Comparison of ENCODE assay signal across 8 mouse cellular contexts in genomic region chr14:31942266-31942960, GRCm38 (mm10).
DNase-seq lines count a peak whose midpoint lies in the region; ATAC-seq and TF ChIP-seq lines count a peak whose summit lies in the region.

No protein-coding gene starts in this region.

- peak; percentile 74 for TF ChIP-seq CTCF in gastrocnemius, adult 2 months (IDR thresholded peaks at IDR 0.05)
- peak; percentile 42; the same call in 1 of the 2 replicates for TF ChIP-seq CTCF in testis, adult 2 months (IDR thresholded peaks at IDR 0.05; ENCODE audit: control insufficient read depth, insufficient read depth, insufficient replicate concordance, low read depth, low read length)

- no peak overlapping the region for H3K9ac ChIP-seq in stomach, embryonic 16.5 days (ENCODE audit: low read length)

- ATAC-seq in stomach, embryonic 16.5 days (ENCODE audit: insufficient read depth, low FRiP score) = peak; percentile 21; the same call in 1 of the 2 replicates
- ATAC-seq in cerebellum, adult (ENCODE audit: insufficient number of reproducible peaks, low FRiP score, low TSS enrichment) = no peak

- no peak overlapping the region for H3K27ac ChIP-seq in gastrocnemius, adult 2 months
- H3K27ac ChIP-seq in testis, adult 2 months (ENCODE audit: control insufficient read depth, insufficient read depth, low read depth, low read length) = no peak overlapping the region
- H3K27ac ChIP-seq in stomach, embryonic 16.5 days (ENCODE audit: low read length) = no peak overlapping the region
- H3K27ac ChIP-seq in limb, embryonic 10.5 days = no peak overlapping the region

- DNase-seq in gastrocnemius, adult 2 months = peak; percentile 60
- no peak for DNase-seq in gastrocnemius, postnatal 14 days
- DNase-seq in testis, postnatal 10 days (ENCODE audit: low spot score) = no peak
- DNase-seq in induced T-regulatory cell, adult 2 months (ENCODE audit: low read depth) = peak; percentile 35
- DNase-seq in limb, embryonic 10.5 days (ENCODE audit: low spot score) = no peak

- WGBS in stomach, embryonic 16.5 days = 50% methylated on average over 3 of the region's 3 CpGs
- 60% methylated on average over 3 of the region's 3 CpGs for WGBS in limb, embryonic 10.5 days

- no peaks in the 10 kb centered on the region for H3K4me1 ChIP-seq in testis, adult 2 months (ENCODE audit: control insufficient read depth, insufficient read depth, low read length)
- no peaks in the 10 kb centered on the region for H3K4me1 ChIP-seq in stomach, embryonic 16.5 days (ENCODE audit: control insufficient read depth, insufficient read depth, low read length)
- peaks cover 4% of the 10 kb centered on the region for H3K4me1 ChIP-seq in limb, embryonic 10.5 days

- H3K27me3 ChIP-seq in testis, adult 2 months (ENCODE audit: control insufficient read depth, insufficient read depth, low read length) = no peaks in the 10 kb centered on the region
- no peaks in the 10 kb centered on the region for H3K27me3 ChIP-seq in stomach, embryonic 16.5 days (ENCODE audit: control insufficient read depth, insufficient read depth, low read length)
- H3K27me3 ChIP-seq in limb, embryonic 10.5 days (ENCODE audit: low read depth, poor library complexity, severe bottlenecking) = no peaks in the 10 kb centered on the region

- no peaks in the 10 kb centered on the region for H3K9me3 ChIP-seq in stomach, embryonic 16.5 days (replicated peaks; ENCODE audit: control insufficient read depth, low read length)
- H3K9me3 ChIP-seq in limb, embryonic 10.5 days (replicated peaks) = no peaks in the 10 kb centered on the region

- H3K4me3 ChIP-seq in gastrocnemius, adult 2 months = no peak overlapping the region
- H3K4me3 ChIP-seq in testis, adult 2 months (ENCODE audit: control insufficient read depth, low read depth, low read length) = no peak overlapping the region
- no peak overlapping the region for H3K4me3 ChIP-seq in stomach, embryonic 16.5 days (replicated peaks; ENCODE audit: low read length)
- no peak overlapping the region for H3K4me3 ChIP-seq in limb, embryonic 10.5 days

- TF ChIP-seq POLR2A in testis, adult 2 months (IDR thresholded peaks at IDR 0.05; ENCODE audit: control insufficient read depth, low read depth, low read length) = no peak

- no peak overlapping the region for H3K4me2 ChIP-seq in stomach, embryonic 16.5 days (ENCODE audit: low read depth, low read length)

- intact Hi-C loops in gastrocnemius, adult 2 months (cut with DNase I) = loop anchor here (1.0 kb wide), 1 partner anchor 148 kb away; no protein-coding TSS in a partner anchor
- intact Hi-C loops in gastrocnemius, postnatal 14 days (cut with DNase I; ENCODE audit: low total_unique reads) = loop anchor here (5.0 kb wide), 1 partner anchor 145 kb away; no protein-coding TSS in a partner anchor

- no peaks in the 10 kb centered on the region for H3K36me3 ChIP-seq in testis, adult 2 months (ENCODE audit: control insufficient read depth, insufficient read depth, low read length)
- H3K36me3 ChIP-seq in stomach, embryonic 16.5 days (ENCODE audit: control insufficient read depth, insufficient read depth, low read length) = no peaks in the 10 kb centered on the region
- H3K36me3 ChIP-seq in limb, embryonic 10.5 days = no peaks in the 10 kb centered on the region

Comparison
In these comparisons a context has a peak if more than half of its experiments do, and no peak if none do; other contexts are left out.
1. DNase-seq: peak in gastrocnemius, adult 2 months (single experiment) and induced T-regulatory cell, adult 2 months (single experiment); none in gastrocnemius, postnatal 14 days (single experiment), testis, postnatal 10 days (single experiment) and limb, embryonic 10.5 days (single experiment).